Mouse (Mus musculus) CD8-positive naive resting alpha-beta T cell, adult 2 months (primary cell): Measurements from ENCODE around the gene Pcsk6.
"Not testable (repeated sequence)": the region's sequence is repeated elsewhere in the genome, so short reads cannot be mapped to it uniquely, and the experiment has no call there.

Source experiments
- DNase-seq, 2 experiments: peaks; one replicate each; pipeline ENCODE4 v3.0.0; 2022; ENCODE audit warnings: low read depth in 2 of 2, low spot score in 2 of 2

Pcsk6 gene

GRCm38 (mm10) chr7:66046921-66047918 lies 185.7 kb downstream of the Pcsk6 start:
- no peak for DNase-seq

GRCm38 (mm10) chr7:66047975-66048374 lies 186.4 kb downstream of the Pcsk6 start:
- DNase-seq, result no peak

GRCm38 (mm10) chr7:66048446-66049230 lies 187.1 kb downstream of the Pcsk6 start:
- no peak for DNase-seq

GRCm38 (mm10) chr7:66053946-66054483 lies 192.5 kb downstream of the Pcsk6 start:
- DNase-seq, result no peak

GRCm38 (mm10) chr7:66055356-66055755 lies 193.8 kb downstream of the Pcsk6 start:
- DNase-seq, result not testable (repeated sequence)

- DNase-seq, result no peak
These were observed 197.2 kb downstream of the Pcsk6 start, which contains the start of gene Snrpa1 for GRCm38 (mm10) chr7:66058703-66059102. Gene Snrpa1 (plus strand): TSS chr7:66059003.

- DNase-seq, result peak; percentile 74 to 85
These were observed 198.8 kb downstream of the Pcsk6 start for GRCm38 (mm10) chr7:66060066-66060956.

GRCm38 (mm10) chr7:66061057-66061456 lies 199.5 kb downstream of the Pcsk6 start:
- no peak for DNase-seq

- DNase-seq, result no peak
These were observed 214.9 kb downstream of the Pcsk6 start for GRCm38 (mm10) chr7:66076411-66076810.

GRCm38 (mm10) chr7:66079364-66080230 lies 218.1 kb downstream of the Pcsk6 start, which contains the start of gene Selenos:
Gene Selenos (plus strand): TSS chr7:66079649.
- DNase-seq, result peak; percentile 94 to 95

GRCm38 (mm10) chr7:66080231-66080613 lies 218.7 kb downstream of the Pcsk6 start:
- no peak for DNase-seq

- no peak for DNase-seq
These were observed 222.2 kb downstream of the Pcsk6 start for GRCm38 (mm10) chr7:66083757-66084156.

- DNase-seq, result no peak
These were observed 223.0 kb downstream of the Pcsk6 start for GRCm38 (mm10) chr7:66084546-66084945.

- no peak for DNase-seq
These were observed 226.1 kb downstream of the Pcsk6 start for GRCm38 (mm10) chr7:66087652-66088051.

GRCm38 (mm10) chr7:66088077-66088476 lies 226.5 kb downstream of the Pcsk6 start:
- no peak for DNase-seq

- DNase-seq, result no peak
These were observed 229.2 kb downstream of the Pcsk6 start for GRCm38 (mm10) chr7:66090676-66091190.

GRCm38 (mm10) chr7:66091553-66091952 lies 230.0 kb downstream of the Pcsk6 start:
- no peak for DNase-seq

GRCm38 (mm10) chr7:66092656-66093055 lies 231.1 kb downstream of the Pcsk6 start:
- DNase-seq, result no peak

- DNase-seq, result no peak
These were observed 232.6 kb downstream of the Pcsk6 start for GRCm38 (mm10) chr7:66094141-66094540.
